Mouse (Mus musculus) forebrain, embryonic 15.5 days (tissue): ENCODE data around the gene Hoxb6. TPM values are rescaled to one million over a fixed set of nuclear protein-coding genes. Genes with fewer than 3 reads are reported as not detected.

Source experiments
- ATAC-seq: fragments of 200-750 bp; cut with Nextera tagmentation; replicated peaks from 2 replicates; pipeline ENCODE4 v1.8.0; 2017; ENCODE audit warnings: mild to moderate bottlenecking, moderate TSS enrichment, moderate library complexity
- H3K27ac ChIP-seq: fragments of 300-500 bp; sonication (generic); replicated peaks from 2 replicates; pipeline ENCODE4 v1.5.1; 2015; ENCODE audit warnings: mild to moderate bottlenecking, inconsistent platforms
- H3K27me3 ChIP-seq: fragments of 300-500 bp; sonication (generic); 2 replicates; pipeline ENCODE4 v1.6.1; 2015; ENCODE audit warnings: inconsistent platforms
- H3K36me3 ChIP-seq: fragments of 300-500 bp; sonication (generic); 2 replicates; pipeline ENCODE4 v1.6.1; 2015; ENCODE audit warnings: mild to moderate bottlenecking, inconsistent platforms
- H3K4me1 ChIP-seq: fragments of 300-500 bp; sonication (generic); 2 replicates; pipeline ENCODE4 v1.6.1; 2015; ENCODE audit warnings: inconsistent platforms
- H3K4me2 ChIP-seq: fragments of 300-500 bp; sonication (generic); replicated peaks from 2 replicates; pipeline ENCODE4 v1.6.1; 2015; ENCODE audit warnings: mild to moderate bottlenecking, inconsistent platforms
- H3K4me3 ChIP-seq: fragments of 300-500 bp; sonication (generic); 2 replicates; pipeline ENCODE4 v1.5.1; 2015; ENCODE audit warnings: mild to moderate bottlenecking, inconsistent platforms
- H3K9ac ChIP-seq: fragments of 300-500 bp; sonication (generic); replicated peaks from 2 replicates; pipeline ENCODE4 v1.6.1; 2015; ENCODE audit warnings: mild to moderate bottlenecking, inconsistent platforms
- H3K9me3 ChIP-seq: fragments of 300-500 bp; sonication (generic); 2 replicates; pipeline ENCODE4 v1.6.1; 2016; ENCODE audit warnings: inconsistent platforms
- WGBS: fragments of 180-500 bp; shearing (Covaris S2); methylation state at CpG from one replicate; pipeline ENCODE4 v1.1.7; 2015; ENCODE audit warnings: mixed read lengths; 5-methylcytosine and 5-hydroxymethylcytosine counted together
- polyA plus RNA-seq: library from polyadenylated mRNA; unstranded; fragments of >200 nt; fragmentation: Nextera tagmentation; extraction: Ambion mirVana; gene quantifications from 2 replicates; pipeline ENCODE4 v1.2.1, GENCODE M21; 2015

Gene Hoxb6
- polyA plus RNA-seq, 1 experiment from 2014 or later = not detected

DNA sequence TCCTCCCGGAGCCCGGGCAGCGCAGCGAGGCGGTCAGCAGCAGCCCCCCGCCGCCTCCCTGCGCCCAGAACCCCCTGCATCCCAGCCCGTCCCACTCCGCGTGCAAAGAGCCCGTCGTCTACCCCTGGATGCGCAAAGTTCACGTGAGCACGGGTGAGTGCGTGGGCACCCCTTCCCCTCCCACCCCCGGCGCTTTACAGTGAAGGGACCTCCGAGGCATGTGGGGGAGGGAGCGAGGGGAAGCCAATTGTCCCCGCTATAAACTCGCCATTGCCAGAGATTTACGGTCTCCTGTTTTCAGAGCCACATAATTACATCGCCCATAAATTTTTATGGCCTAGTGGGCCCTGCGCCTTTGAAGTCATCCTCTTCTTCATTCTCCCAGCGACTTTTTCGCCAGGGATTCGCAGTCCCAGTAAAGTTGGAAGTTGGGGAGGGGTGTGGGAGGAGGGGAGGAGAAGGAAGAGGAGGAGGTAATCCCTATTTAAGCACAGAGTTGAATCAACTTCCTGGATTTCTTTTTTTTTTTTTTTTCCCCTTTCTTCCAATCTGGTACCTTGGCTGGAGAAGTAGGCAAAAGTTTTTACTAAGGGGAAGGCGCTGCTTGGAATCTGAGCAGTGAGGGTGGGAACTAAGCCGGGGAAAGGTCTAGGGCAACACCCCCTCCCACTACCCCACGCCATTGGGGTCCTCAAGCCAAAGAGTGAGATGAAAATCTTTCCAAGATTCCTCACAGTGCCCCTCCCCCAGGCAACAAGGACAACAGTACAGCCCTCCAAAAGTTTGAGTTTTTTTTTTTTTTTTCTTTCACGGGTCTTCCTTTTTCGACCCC, 27.0 kb downstream of the Hoxb6 start:
- Histone ChIP-seq H3K27me3 (peaks cover 98% of the 10 kb centered on the region), H3K36me3 (no peaks in the 10 kb centered on the region), H3K4me3 (peak overlapping the region; percentile 10; the same call in 1 of the 2 replicates), H3K4me1 (peaks cover 5% of the 10 kb centered on the region), H3K9ac (no peak overlapping the region), H3K9me3 (no peaks in the 10 kb centered on the region), H3K27ac (no peak overlapping the region), H3K4me2 (peak overlapping the region; percentile 14; the same call in 1 of the 2 replicates)
- WGBS = 1% methylated on average over 29 of the region's 34 CpGs
- ATAC-seq = no peak

GRCm38 (mm10) chr11:96319910-96320309, 27.6 kb downstream of the Hoxb6 start:
- no peak for ATAC-seq
- Histone ChIP-seq H3K36me3 (no peaks in the 10 kb centered on the region), H3K4me1 (peaks cover 5% of the 10 kb centered on the region), H3K27ac (no peak overlapping the region), H3K4me2 (no peak overlapping the region), H3K9ac (no peak overlapping the region), H3K9me3 (no peaks in the 10 kb centered on the region), H3K4me3 (no peak overlapping the region), H3K27me3 (peaks cover 98% of the 10 kb centered on the region)
- under 1% methylated on average over 29 of the region's 29 CpGs for WGBS

GRCm38 (mm10) chr11:96320688-96321087, 28.4 kb downstream of the Hoxb6 start:
- Histone ChIP-seq H3K27me3 (peaks cover 98% of the 10 kb centered on the region), H3K27ac (no peak overlapping the region), H3K4me1 (peaks cover 5% of the 10 kb centered on the region), H3K4me2 (no peak overlapping the region), H3K9me3 (no peaks in the 10 kb centered on the region), H3K9ac (no peak overlapping the region), H3K36me3 (no peaks in the 10 kb centered on the region), H3K4me3 (no peak overlapping the region)
- WGBS = under 1% methylated on average over 17 of the region's 17 CpGs
- no peak for ATAC-seq

GRCm38 (mm10) chr11:96321846-96322245, 29.6 kb downstream of the Hoxb6 start:
- Histone ChIP-seq H3K9ac (no peak overlapping the region), H3K4me1 (peaks cover 5% of the 10 kb centered on the region), H3K36me3 (no peaks in the 10 kb centered on the region), H3K9me3 (no peaks in the 10 kb centered on the region), H3K4me3 (no peak overlapping the region), H3K27me3 (peaks cover 99% of the 10 kb centered on the region), H3K27ac (no peak overlapping the region), H3K4me2 (no peak overlapping the region)
- ATAC-seq = no peak
- WGBS = 4% methylated on average over 5 of the region's 5 CpGs

- H3K27me3 ChIP-seq = peaks cover 99% of the 10 kb centered on the region
- no peak overlapping the region for H3K4me2 ChIP-seq
- H3K9me3 ChIP-seq = no peaks in the 10 kb centered on the region
- no peak overlapping the region for H3K9ac ChIP-seq
- H3K4me1 ChIP-seq = peaks cover 5% of the 10 kb centered on the region
- 4% methylated on average over 6 of the region's 6 CpGs for WGBS
- no peak for ATAC-seq
- no peaks in the 10 kb centered on the region for H3K36me3 ChIP-seq
- H3K27ac ChIP-seq = no peak overlapping the region
- H3K4me3 ChIP-seq = no peak overlapping the region
These were observed 30.5 kb downstream of the Hoxb6 start for GRCm38 (mm10) chr11:96322738-96323137.

- H3K4me3 ChIP-seq = no peak within 1 kb of the TSS
- 2% methylated on average over 10 of the region's 10 CpGs for WGBS
These were observed 30.9 kb downstream of the Hoxb6 start, which contains the start of gene Hoxb3 for GRCm38 (mm10) chr11:96323154-96323553. Gene Hoxb3, plus strand, starts transcription at chr11:96323326.

DNA sequence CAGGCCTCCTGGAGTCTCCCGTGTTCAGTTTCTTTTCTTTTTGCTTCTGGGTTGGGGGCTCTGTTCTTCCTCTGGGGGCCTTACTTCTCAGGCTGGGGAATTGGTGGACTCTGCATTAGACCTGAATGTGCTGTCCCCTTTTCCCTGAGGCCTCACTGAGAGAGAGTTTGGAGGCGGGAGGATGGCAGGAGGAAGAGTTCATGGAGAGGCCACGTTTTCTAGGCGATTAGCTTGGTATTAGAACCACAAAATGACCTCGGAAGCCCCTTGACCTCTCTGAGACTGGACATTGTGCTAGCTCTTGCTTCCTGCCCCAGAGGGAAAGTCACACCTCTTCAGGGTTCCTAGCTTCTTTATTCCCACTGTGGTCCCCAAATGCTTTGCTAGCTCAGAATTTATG, 31.8 kb downstream of the Hoxb6 start:
- peaks cover 99% of the 10 kb centered on the region for H3K27me3 ChIP-seq
- no peak overlapping the region for H3K4me2 ChIP-seq
- 2% methylated on average over 5 of the region's 5 CpGs for WGBS
- no peaks in the 10 kb centered on the region for H3K4me1 ChIP-seq
- H3K9me3 ChIP-seq = no peaks in the 10 kb centered on the region
- ATAC-seq = no peak
- no peak overlapping the region for H3K4me3 ChIP-seq
- no peaks in the 10 kb centered on the region for H3K36me3 ChIP-seq
- no peak overlapping the region for H3K27ac ChIP-seq
- H3K9ac ChIP-seq = no peak overlapping the region

More at GRCm38 (mm10) chr11:96323154-96323553, 30.9 kb downstream of the Hoxb6 start, which contains the start of gene Hoxb3:
- Histone ChIP-seq H3K9ac (no peak within 1 kb of the TSS), H3K4me2 (no peak within 1 kb of the TSS), H3K36me3 (no peaks in the 10 kb centered on the region), H3K9me3 (no peaks in the 10 kb centered on the region), H3K27ac (no peak within 1 kb of the TSS), H3K27me3 (peaks cover 99% of the 10 kb centered on the region), H3K4me1 (peaks cover 5% of the 10 kb centered on the region)
- ATAC-seq = no peak

GRCm38 (mm10) chr11:96324965-96325364, 32.7 kb downstream of the Hoxb6 start:
- Histone ChIP-seq H3K4me3 (no peak overlapping the region), H3K4me2 (no peak overlapping the region), H3K27ac (no peak overlapping the region), H3K9me3 (no peaks in the 10 kb centered on the region), H3K36me3 (no peaks in the 10 kb centered on the region), H3K9ac (no peak overlapping the region), H3K4me1 (no peaks in the 10 kb centered on the region), H3K27me3 (peaks cover 99% of the 10 kb centered on the region)
- WGBS = 3% methylated on average over 8 of the region's 8 CpGs
- ATAC-seq = no peak

DNA sequence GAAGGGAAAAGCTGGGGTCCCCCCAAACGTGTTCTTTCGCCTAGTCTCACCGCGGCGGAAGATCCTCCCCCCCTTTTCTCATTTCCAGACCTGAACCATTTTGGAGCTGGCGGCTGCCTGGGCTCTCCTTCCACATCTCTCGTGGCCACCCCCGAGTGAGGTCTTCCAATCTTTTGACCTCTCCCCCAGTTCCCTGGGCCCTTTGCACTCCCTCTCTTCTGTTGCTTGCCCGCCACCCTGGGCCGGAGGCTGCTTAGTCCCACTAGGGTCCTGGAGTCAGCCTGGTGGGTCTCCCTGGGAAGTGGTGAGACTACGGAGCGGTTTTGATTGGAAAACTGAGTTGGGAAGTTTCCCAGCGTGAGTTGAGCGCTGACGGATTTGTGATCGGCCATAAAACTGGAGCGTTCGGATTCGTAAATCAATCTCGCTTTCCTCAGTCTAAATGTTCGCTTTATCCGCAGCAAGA, 33.5 kb downstream of the Hoxb6 start:
- H3K4me2 ChIP-seq = no peak overlapping the region
- H3K27me3 ChIP-seq = peaks cover 100% of the 10 kb centered on the region
- WGBS = 1% methylated on average over 22 of the region's 22 CpGs
- H3K9me3 ChIP-seq = no peaks in the 10 kb centered on the region
- no peak for ATAC-seq
- H3K36me3 ChIP-seq = no peaks in the 10 kb centered on the region
- no peak overlapping the region for H3K27ac ChIP-seq
- H3K9ac ChIP-seq = no peak overlapping the region
- no peaks in the 10 kb centered on the region for H3K4me1 ChIP-seq
- no peak overlapping the region for H3K4me3 ChIP-seq

GRCm38 (mm10) chr11:96326705-96327104, 34.4 kb downstream of the Hoxb6 start:
- Histone ChIP-seq H3K36me3 (no peaks in the 10 kb centered on the region), H3K27me3 (peaks cover 99% of the 10 kb centered on the region), H3K9ac (no peak overlapping the region), H3K4me1 (no peaks in the 10 kb centered on the region), H3K4me2 (no peak overlapping the region), H3K27ac (no peak overlapping the region), H3K4me3 (no peak overlapping the region), H3K9me3 (no peaks in the 10 kb centered on the region)
- ATAC-seq = no peak
- WGBS = 2% methylated on average over 12 of the region's 12 CpGs

DNA sequence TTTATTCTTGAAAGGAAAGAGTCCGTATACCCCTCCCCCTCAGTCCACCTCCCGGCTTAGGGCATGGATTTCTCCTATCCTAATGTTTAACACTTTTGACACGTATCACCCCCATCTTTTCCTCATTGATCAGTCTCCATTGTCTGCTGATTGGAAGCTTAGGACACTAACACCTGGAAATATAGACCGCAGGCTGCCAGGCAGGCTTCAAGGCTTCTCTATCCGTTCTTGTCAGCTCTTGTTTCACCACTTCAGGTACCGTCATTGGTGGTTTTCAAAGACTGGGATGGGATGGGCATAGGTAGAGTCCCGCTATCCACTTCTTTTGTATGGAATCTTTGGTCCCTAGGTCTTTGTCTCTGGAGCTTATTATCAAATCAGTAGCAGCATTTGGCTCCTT, 34.8 kb downstream of the Hoxb6 start:
- H3K36me3 ChIP-seq = no peaks in the 10 kb centered on the region
- no peak overlapping the region for H3K4me3 ChIP-seq
- H3K4me1 ChIP-seq = no peaks in the 10 kb centered on the region
- WGBS = 3% methylated on average over 7 of the region's 7 CpGs
- peaks cover 99% of the 10 kb centered on the region for H3K27me3 ChIP-seq
- H3K27ac ChIP-seq = no peak overlapping the region
- H3K9me3 ChIP-seq = no peaks in the 10 kb centered on the region
- no peak overlapping the region for H3K4me2 ChIP-seq
- no peak for ATAC-seq
- H3K9ac ChIP-seq = no peak overlapping the region

DNA sequence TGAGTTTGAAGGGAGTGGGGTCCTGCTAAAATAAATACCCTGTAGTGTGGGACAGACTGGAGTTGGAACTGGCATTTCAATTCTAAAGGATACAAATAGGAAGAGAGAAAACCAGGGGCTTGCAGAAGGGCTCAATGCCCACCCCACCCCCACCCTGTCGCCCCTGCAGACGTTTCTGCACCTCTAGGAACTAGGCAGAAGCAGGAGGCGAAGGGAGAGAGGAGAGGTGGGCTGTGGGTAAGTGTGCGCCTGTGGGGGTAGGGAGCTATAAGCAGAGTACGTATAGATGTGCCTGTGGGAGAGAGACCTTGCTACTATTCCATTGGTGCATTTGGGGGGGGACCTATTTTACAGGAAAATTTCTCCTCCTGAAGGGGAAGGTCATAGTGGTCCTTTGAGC, 35.5 kb downstream of the Hoxb6 start:
- no peak for ATAC-seq
- H3K27ac ChIP-seq = no peak overlapping the region
- H3K9ac ChIP-seq = no peak overlapping the region
- no peaks in the 10 kb centered on the region for H3K36me3 ChIP-seq
- H3K27me3 ChIP-seq = peaks cover 99% of the 10 kb centered on the region
- H3K4me3 ChIP-seq = no peak overlapping the region
- no peak overlapping the region for H3K4me2 ChIP-seq
- no peaks in the 10 kb centered on the region for H3K9me3 ChIP-seq
- WGBS = 0% methylated on average over 5 of the region's 5 CpGs
- no peaks in the 10 kb centered on the region for H3K4me1 ChIP-seq
